Mouse (Mus musculus) liver, embryonic 11.5 days (tissue): ENCODE measurements at regions not wholly inside any gene's neighbourhood (a gene's known extent, or its start where the extent isn't known, plus 50 kb on each side); places are given as distances from the start of the nearest gene placed in this dataset.

Experiments used
- ATAC-seq: fragments of 200-750 bp; cut with Nextera tagmentation; replicated peaks from 2 replicates; pipeline ENCODE4 v1.8.0; 2017; ENCODE audit warnings: moderate number of reproducible peaks, mild to moderate bottlenecking, moderate TSS enrichment, moderate library complexity; ENCODE audit not compliant: low FRiP score
- DNase-seq: peaks from one replicate; pipeline ENCODE4 v3.0.0-alpha.2; 2017; ENCODE audit warnings: low spot score
- H3K27ac ChIP-seq: fragments of 300-500 bp; sonication (generic); 2 replicates; pipeline ENCODE4 v1.5.1; 2014; ENCODE audit warnings: mild to moderate bottlenecking, low read depth, low read length, control low read depth
- H3K27me3 ChIP-seq: fragments of 300-500 bp; sonication (generic); replicated peaks from 2 replicates; pipeline ENCODE4 v1.6.1; 2014; ENCODE audit warnings: low read length, mixed read lengths; ENCODE audit not compliant: control insufficient read depth, insufficient read depth
- H3K36me3 ChIP-seq: fragments of 300-500 bp; sonication (generic); 2 replicates; pipeline ENCODE4 v1.6.1; 2014; ENCODE audit warnings: mild to moderate bottlenecking, low read length, moderate library complexity, mixed read lengths; ENCODE audit not compliant: control insufficient read depth, insufficient read depth
- H3K4me1 ChIP-seq: fragments of 300-500 bp; sonication (generic); replicated peaks from 2 replicates; pipeline ENCODE4 v1.6.1; 2014; ENCODE audit warnings: low read length, mixed read lengths; ENCODE audit not compliant: control insufficient read depth, insufficient read depth
- H3K4me2 ChIP-seq: fragments of 300-500 bp; sonication (generic); 2 replicates; pipeline ENCODE4 v1.6.1; 2014; ENCODE audit warnings: mild to moderate bottlenecking, control low read depth, moderate library complexity
- H3K4me3 ChIP-seq: fragments of 300-500 bp; sonication (generic); 2 replicates; pipeline ENCODE4 v1.5.1; 2014; ENCODE audit warnings: low read depth, low read length, control low read depth
- H3K9ac ChIP-seq: fragments of 300-500 bp; sonication (generic); 2 replicates; pipeline ENCODE4 v1.6.1; 2014; ENCODE audit warnings: low read depth, low read length, control low read depth
- H3K9me3 ChIP-seq: fragments of 300-500 bp; sonication (generic); 2 replicates; pipeline ENCODE4 v1.6.1; 2016; ENCODE audit warnings: low read length, inconsistent platforms, mixed read lengths; ENCODE audit not compliant: control insufficient read depth
- WGBS: fragments of 180-500 bp; shearing (Covaris S2); extraction: QIAGEN DNeasy Blood & Tissue Kit; methylation state at CpG from one replicate; pipeline ENCODE4 v1.1.7; 2014; 5-methylcytosine and 5-hydroxymethylcytosine counted together

- DNase-seq: no peak
- Histone ChIP-seq H3K27me3 (no peaks in the 10 kb centered on the region), H3K4me1 (no peaks in the 10 kb centered on the region), H3K27ac (no peak overlapping the region), H3K9ac (no peak overlapping the region), H3K9me3 (no peaks in the 10 kb centered on the region), H3K36me3 (no peaks in the 10 kb centered on the region), H3K4me2 (no peak overlapping the region), H3K4me3 (no peak overlapping the region)
- no peak for ATAC-seq
- 91% methylated on average over 15 of the region's 15 CpGs for WGBS
These were observed 264.6 kb upstream of the Kazn start for GRCm38 (mm10) chr4:142503761-142504160.

DNA sequence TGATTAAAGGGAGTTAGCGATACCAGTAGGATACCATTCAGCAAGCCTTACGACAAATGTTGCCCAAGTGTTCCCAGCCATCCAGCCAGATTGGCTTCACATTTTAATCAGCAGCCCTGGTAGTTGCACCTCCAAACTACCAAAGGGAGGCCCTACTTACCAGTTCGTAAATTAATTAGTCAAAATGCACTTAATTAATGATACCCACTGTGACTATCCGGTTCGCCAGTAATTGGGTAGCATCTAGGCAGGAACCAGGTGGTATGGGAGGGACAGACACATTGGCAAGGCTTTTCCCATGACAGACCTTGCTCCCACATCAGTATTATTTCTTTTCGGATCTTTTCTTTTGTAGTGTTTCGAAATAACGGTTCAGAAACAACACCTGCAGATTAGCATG is 262.0 kb upstream of the Kazn start:
- no peak overlapping the region for H3K4me2 ChIP-seq
- H3K36me3 ChIP-seq: no peaks in the 10 kb centered on the region
- no peak overlapping the region for H3K4me3 ChIP-seq
- no peak overlapping the region for H3K9ac ChIP-seq
- WGBS: 76% methylated on average over 8 of the region's 8 CpGs
- peaks cover under 1% of the 10 kb centered on the region; the same call in 1 of the 2 replicates for H3K27me3 ChIP-seq
- H3K27ac ChIP-seq: no peak overlapping the region
- ATAC-seq (no peak), DNase-seq (no peak)
- no peaks in the 10 kb centered on the region for H3K9me3 ChIP-seq
- no peaks in the 10 kb centered on the region for H3K4me1 ChIP-seq

GRCm38 (mm10) chr4:142500541-142500940 is 261.3 kb upstream of the Kazn start:
- H3K27ac ChIP-seq: no peak overlapping the region
- H3K4me1 ChIP-seq: no peaks in the 10 kb centered on the region
- no peak overlapping the region for H3K4me2 ChIP-seq
- H3K27me3 ChIP-seq: peaks cover 2% of the 10 kb centered on the region; the same call in 1 of the 2 replicates
- H3K9me3 ChIP-seq: no peaks in the 10 kb centered on the region
- no peak overlapping the region for H3K9ac ChIP-seq
- no peak for DNase-seq
- no peak for ATAC-seq
- no peaks in the 10 kb centered on the region for H3K36me3 ChIP-seq
- WGBS: 89% methylated on average over 7 of the region's 7 CpGs
- no peak overlapping the region for H3K4me3 ChIP-seq

- no peak for DNase-seq
- Histone ChIP-seq H3K27me3 (peaks cover 2% of the 10 kb centered on the region; the same call in 1 of the 2 replicates), H3K4me1 (no peaks in the 10 kb centered on the region), H3K9me3 (no peaks in the 10 kb centered on the region), H3K9ac (no peak overlapping the region), H3K4me3 (no peak overlapping the region), H3K4me2 (no peak overlapping the region), H3K27ac (no peak overlapping the region), H3K36me3 (no peaks in the 10 kb centered on the region)
- ATAC-seq: no peak
- 46% methylated on average over 12 of the region's 12 CpGs for WGBS
These were observed 257.4 kb upstream of the Kazn start for GRCm38 (mm10) chr4:142496605-142497004.

GRCm38 (mm10) chr4:142492926-142493492 is 253.8 kb upstream of the Kazn start:
- no peak overlapping the region for H3K4me3 ChIP-seq
- no peak overlapping the region for H3K9ac ChIP-seq
- no peaks in the 10 kb centered on the region for H3K36me3 ChIP-seq
- no peak overlapping the region for H3K4me2 ChIP-seq
- peaks cover 2% of the 10 kb centered on the region; the same call in 1 of the 2 replicates for H3K27me3 ChIP-seq
- H3K27ac ChIP-seq: no peak overlapping the region
- H3K4me1 ChIP-seq: no peaks in the 10 kb centered on the region
- WGBS: 83% methylated on average over 10 of the region's 10 CpGs
- ATAC-seq (no peak), DNase-seq (no peak)
- no peaks in the 10 kb centered on the region for H3K9me3 ChIP-seq

GRCm38 (mm10) chr4:142485784-142486423 is 246.7 kb upstream of the Kazn start:
- no peak for ATAC-seq
- no peak for DNase-seq
- 77% methylated on average over 4 of the region's 4 CpGs for WGBS

GRCm38 (mm10) chr4:142475632-142476031 is 236.4 kb upstream of the Kazn start:
- ATAC-seq: no peak
- no peak for DNase-seq
- Histone ChIP-seq H3K27ac (no peak overlapping the region), H3K4me1 (no peaks in the 10 kb centered on the region), H3K4me3 (no peak overlapping the region), H3K9me3 (no peaks in the 10 kb centered on the region), H3K27me3 (peaks cover 9% of the 10 kb centered on the region), H3K9ac (no peak overlapping the region), H3K4me2 (no peak overlapping the region), H3K36me3 (no peaks in the 10 kb centered on the region)
- 75% methylated on average over 10 of the region's 10 CpGs for WGBS

More at GRCm38 (mm10) chr4:142485784-142486423, 246.7 kb upstream of the Kazn start:
- H3K4me2 ChIP-seq: no peak overlapping the region
- no peak overlapping the region for H3K27ac ChIP-seq
- no peak overlapping the region for H3K9ac ChIP-seq
- no peaks in the 10 kb centered on the region for H3K9me3 ChIP-seq
- H3K4me1 ChIP-seq: no peaks in the 10 kb centered on the region
- no peak overlapping the region for H3K4me3 ChIP-seq
- H3K27me3 ChIP-seq: no peaks in the 10 kb centered on the region
- H3K36me3 ChIP-seq: no peaks in the 10 kb centered on the region

DNA sequence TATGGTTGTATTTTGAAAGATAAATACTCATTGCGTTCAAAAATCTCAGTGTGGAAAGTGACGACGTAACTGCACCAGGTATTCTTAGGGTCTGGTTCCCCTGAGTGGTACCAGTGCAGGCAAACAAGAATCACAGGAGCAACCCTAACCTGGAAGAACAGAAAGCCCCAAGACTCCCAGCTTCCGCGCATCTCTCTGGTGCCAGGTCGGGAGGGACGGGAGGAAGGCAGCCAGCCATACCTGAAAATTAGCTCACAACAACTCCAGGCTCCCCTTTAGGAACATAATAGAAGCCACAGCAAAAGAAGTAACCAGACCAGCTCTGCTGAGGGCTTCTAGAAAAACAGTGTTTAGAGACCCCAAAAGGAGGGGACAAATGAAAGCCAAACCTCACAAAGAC is 235.4 kb upstream of the Kazn start:
- H3K9ac ChIP-seq: no peak overlapping the region
- DNase-seq (no peak), ATAC-seq (no peak)
- no peaks in the 10 kb centered on the region for H3K4me1 ChIP-seq
- H3K27me3 ChIP-seq: peaks cover 9% of the 10 kb centered on the region
- no peaks in the 10 kb centered on the region for H3K36me3 ChIP-seq
- H3K4me2 ChIP-seq: no peak overlapping the region
- H3K27ac ChIP-seq: no peak overlapping the region
- H3K9me3 ChIP-seq: no peaks in the 10 kb centered on the region
- 85% methylated on average over 7 of the region's 7 CpGs for WGBS
- H3K4me3 ChIP-seq: no peak overlapping the region

- Histone ChIP-seq H3K4me2 (no peak overlapping the region), H3K4me1 (no peaks in the 10 kb centered on the region), H3K4me3 (no peak overlapping the region), H3K36me3 (no peaks in the 10 kb centered on the region), H3K9ac (no peak overlapping the region), H3K27me3 (peaks cover 9% of the 10 kb centered on the region), H3K9me3 (no peaks in the 10 kb centered on the region), H3K27ac (no peak overlapping the region)
- 79% methylated on average over 12 of the region's 12 CpGs for WGBS
- ATAC-seq (no peak), DNase-seq (no peak)
These were observed 234.8 kb upstream of the Kazn start for GRCm38 (mm10) chr4:142474018-142474417.
